Mouse (Mus musculus) embryonic facial prominence, embryonic 14.5 days (tissue): Measurements from ENCODE around the gene Chid1. TPM values are rescaled to one million over a fixed set of nuclear protein-coding genes. Genes with fewer than 3 reads are reported as not detected.

ENCODE experiments used
- ATAC-seq: fragments of 200-750 bp; cut with Nextera tagmentation; 2 replicates; pipeline ENCODE4 v1.8.0; 2017; ENCODE audit warnings: low read depth, moderate number of reproducible peaks, moderate TSS enrichment
- DNase-seq: peaks from one replicate; pipeline ENCODE4 v3.0.0-alpha.2; 2015; ENCODE audit warnings: low spot score
- H3K27ac ChIP-seq: fragments of 300-500 bp; sonication (generic); replicated peaks from 2 replicates; pipeline ENCODE4 v1.5.1; 2014; ENCODE audit warnings: low read depth, mild to moderate bottlenecking, low read length, moderate library complexity
- H3K27me3 ChIP-seq: fragments of 300-500 bp; sonication (generic); replicated peaks from 2 replicates; pipeline ENCODE4 v1.6.1; 2014; ENCODE audit warnings: low read length; ENCODE audit not compliant: control insufficient read depth, insufficient read depth
- H3K36me3 ChIP-seq: fragments of 300-500 bp; sonication (generic); 2 replicates; pipeline ENCODE4 v1.6.1; 2014; ENCODE audit warnings: low read length, mixed read lengths; ENCODE audit not compliant: control insufficient read depth, insufficient read depth
- H3K4me1 ChIP-seq: fragments of 300-500 bp; sonication (generic); 2 replicates; pipeline ENCODE4 v1.6.1; 2014; ENCODE audit warnings: antibody characterized with exemption, low read length; ENCODE audit not compliant: control insufficient read depth, insufficient read depth
- H3K4me2 ChIP-seq: fragments of 300-500 bp; sonication (generic); 2 replicates; pipeline ENCODE4 v1.6.1; 2014; ENCODE audit warnings: low read depth, mild to moderate bottlenecking, low read length, moderate library complexity, mixed read lengths
- H3K4me3 ChIP-seq: fragments of 300-500 bp; sonication (generic); 2 replicates; pipeline ENCODE4 v1.5.1; 2014; ENCODE audit warnings: low read depth, mild to moderate bottlenecking, low read length
- H3K9ac ChIP-seq: fragments of 300-500 bp; sonication (generic); 2 replicates; pipeline ENCODE4 v1.6.1; 2014; ENCODE audit warnings: low read depth, mild to moderate bottlenecking, low read length, moderate library complexity, mixed read lengths
- H3K9me3 ChIP-seq: fragments of 300-500 bp; sonication (generic); 2 replicates; pipeline ENCODE4 v1.6.1; 2016; ENCODE audit warnings: low read length; ENCODE audit not compliant: control insufficient read depth
- WGBS: fragments of 180-500 bp; shearing (Covaris S2); extraction: QIAGEN DNeasy Blood & Tissue Kit; methylation state at CpG from one replicate; pipeline ENCODE4 v1.1.7; 2014; 5-methylcytosine and 5-hydroxymethylcytosine counted together
- polyA plus RNA-seq: library from polyadenylated mRNA; unstranded; fragments of >200 nt; fragmentation: Nextera tagmentation; extraction: Ambion mirVana; gene quantifications from 2 replicates; pipeline ENCODE4 v1.2.1, GENCODE M21; 2014

Chid1 gene
- polyA plus RNA-seq, 1 experiment from 2014 or later, result 47.4 TPM

DNA sequence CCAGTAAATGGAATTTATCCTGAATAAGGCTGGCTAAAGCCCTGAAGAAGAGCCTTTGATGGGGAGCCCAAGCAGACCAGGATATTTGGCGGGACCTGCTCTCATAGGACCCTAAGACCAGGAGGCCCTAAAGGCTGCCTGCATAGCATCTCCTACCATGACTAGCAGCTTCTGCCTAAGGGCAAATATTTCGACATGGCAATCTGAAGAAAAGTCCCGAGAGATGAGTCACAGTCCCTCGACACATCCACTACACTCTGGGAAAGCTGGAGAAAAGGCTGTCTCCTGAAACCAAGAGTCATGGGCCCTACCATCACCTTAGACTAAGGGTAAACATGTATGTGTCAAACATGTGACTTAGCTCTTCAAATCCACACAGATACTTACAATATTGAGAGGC lies 15.4 kb downstream of the Chid1 start:
- ATAC-seq (no peak), DNase-seq (no peak)
- no peaks in the 10 kb centered on the region for H3K4me1 ChIP-seq
- no peak overlapping the region for H3K4me3 ChIP-seq
- no peaks in the 10 kb centered on the region for H3K9me3 ChIP-seq
- no peak overlapping the region for H3K9ac ChIP-seq
- 80% methylated on average over 4 of the region's 4 CpGs for WGBS
- H3K27ac ChIP-seq, result no peak overlapping the region
- H3K4me2 ChIP-seq, result no peak overlapping the region
- peaks cover 37% of the 10 kb centered on the region for H3K36me3 ChIP-seq
- H3K27me3 ChIP-seq, result no peaks in the 10 kb centered on the region

DNA sequence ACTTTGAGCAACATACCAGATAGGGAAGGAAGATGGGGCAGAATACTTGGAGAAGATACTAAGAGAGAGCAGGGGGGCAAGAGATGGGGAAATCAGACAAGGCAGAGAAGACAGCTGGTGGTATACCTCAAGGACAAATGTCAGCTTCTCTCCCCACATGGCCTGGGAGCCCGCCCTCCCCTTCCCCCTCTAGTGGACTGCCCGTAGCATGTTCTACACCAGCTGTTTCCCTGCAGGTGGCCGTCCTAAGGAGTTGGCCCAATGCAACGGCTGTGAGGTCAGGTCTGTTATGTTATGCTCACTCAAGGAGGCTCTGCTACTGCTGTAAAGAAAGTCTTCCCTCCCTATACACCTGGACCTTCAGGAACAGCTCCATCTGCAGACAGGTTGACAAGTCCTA lies 16.6 kb downstream of the Chid1 start:
- Histone ChIP-seq H3K9me3 (no peaks in the 10 kb centered on the region), H3K4me2 (no peak overlapping the region), H3K9ac (no peak overlapping the region), H3K4me3 (no peak overlapping the region), H3K4me1 (no peaks in the 10 kb centered on the region), H3K27me3 (no peaks in the 10 kb centered on the region), H3K27ac (no peak overlapping the region), H3K36me3 (peaks cover 27% of the 10 kb centered on the region; the same call in 1 of the 2 replicates)
- DNase-seq (no peak), ATAC-seq (no peak)
- WGBS, result 65% methylated on average over 2 of the region's 4 CpGs

DNA sequence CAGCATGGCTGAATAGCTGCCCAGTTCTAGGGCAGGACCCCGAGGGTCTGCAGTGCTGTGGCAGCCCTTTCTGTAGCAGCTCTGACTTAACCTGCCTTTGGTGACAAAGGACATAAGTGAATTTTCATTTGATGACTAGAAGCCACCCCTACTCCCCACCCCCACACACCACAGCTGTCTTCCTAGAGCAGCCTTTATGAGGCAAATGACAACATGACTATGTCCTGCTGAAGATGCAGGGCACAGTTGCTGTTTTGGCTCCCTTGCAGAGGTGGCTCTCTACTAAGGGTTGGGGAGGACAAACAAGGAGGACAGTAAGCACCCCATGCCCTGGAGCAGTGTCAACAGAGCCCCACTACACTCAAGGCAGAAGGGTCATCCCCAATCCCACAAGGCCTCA lies 19.9 kb downstream of the Chid1 start:
- WGBS, result 76% methylated on average over 1 of the region's 1 CpGs

GRCm38 (mm10) chr7:141518926-141519325 lies 20.7 kb downstream of the Chid1 start:
- Histone ChIP-seq H3K9me3 (no peaks in the 10 kb centered on the region), H3K27ac (no peak overlapping the region), H3K4me2 (no peak overlapping the region), H3K4me1 (no peaks in the 10 kb centered on the region), H3K9ac (no peak overlapping the region), H3K36me3 (peaks cover 43% of the 10 kb centered on the region), H3K27me3 (no peaks in the 10 kb centered on the region), H3K4me3 (no peak overlapping the region)
- ATAC-seq, result no peak
- DNase-seq, result no peak
- 67% methylated on average over 3 of the region's 3 CpGs for WGBS

More for the DNA sequence above, 19.9 kb downstream of the Chid1 start:
- no peak overlapping the region for H3K4me3 ChIP-seq
- ATAC-seq (no peak), DNase-seq (no peak)
- no peak overlapping the region for H3K27ac ChIP-seq
- no peak overlapping the region for H3K4me2 ChIP-seq
- H3K27me3 ChIP-seq, result no peaks in the 10 kb centered on the region
- peaks cover 37% of the 10 kb centered on the region for H3K36me3 ChIP-seq
- H3K9ac ChIP-seq, result no peak overlapping the region
- no peaks in the 10 kb centered on the region for H3K9me3 ChIP-seq
- no peaks in the 10 kb centered on the region for H3K4me1 ChIP-seq

DNA sequence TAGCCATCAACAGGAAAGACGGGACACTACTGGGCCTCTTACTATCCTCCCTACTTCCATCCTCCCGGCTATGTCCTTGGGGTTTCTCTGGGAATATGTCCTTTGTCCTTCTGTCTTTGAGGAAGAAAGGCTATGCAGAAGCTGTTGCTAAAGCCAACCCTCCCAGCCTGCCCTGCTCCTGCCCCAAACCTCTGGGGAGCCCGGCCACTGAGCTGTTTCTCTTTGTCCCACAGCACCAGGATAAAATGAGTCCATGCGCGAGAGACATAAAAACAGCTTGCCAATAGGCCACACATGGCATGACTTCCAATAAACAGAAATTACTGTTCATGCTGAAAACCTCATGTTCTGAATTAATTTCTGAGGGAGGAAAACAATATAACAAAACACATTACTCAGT lies 21.4 kb downstream of the Chid1 start:
- Histone ChIP-seq H3K27me3 (no peaks in the 10 kb centered on the region), H3K9ac (no peak overlapping the region), H3K36me3 (peaks cover 49% of the 10 kb centered on the region), H3K4me2 (no peak overlapping the region), H3K4me1 (no peaks in the 10 kb centered on the region), H3K9me3 (no peaks in the 10 kb centered on the region), H3K4me3 (no peak overlapping the region), H3K27ac (no peak overlapping the region)
- no peak for DNase-seq
- 82% methylated on average over 5 of the region's 5 CpGs for WGBS
- ATAC-seq, result no peak

DNA sequence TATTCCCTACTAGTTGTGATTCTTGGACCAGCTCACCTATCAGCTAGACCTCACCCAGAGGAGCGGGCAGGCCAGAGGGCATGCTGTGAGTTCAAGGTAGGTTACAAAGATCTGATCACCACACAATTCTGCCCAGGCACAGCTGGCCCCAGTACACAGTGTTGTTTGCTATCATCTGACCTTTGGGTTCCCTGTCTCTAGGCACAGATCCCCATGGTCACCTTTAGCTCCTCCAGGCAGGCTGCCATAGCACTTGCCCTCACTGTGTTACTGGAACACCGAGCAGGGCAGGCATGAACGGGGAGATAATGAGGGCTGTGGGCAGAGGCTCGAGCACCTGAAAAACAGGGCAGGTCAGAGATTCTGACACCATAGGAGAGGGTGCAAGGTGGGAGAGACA lies 22.0 kb downstream of the Chid1 start:
- Histone ChIP-seq H3K36me3 (peaks cover 52% of the 10 kb centered on the region), H3K4me2 (no peak overlapping the region), H3K9me3 (no peaks in the 10 kb centered on the region), H3K4me3 (no peak overlapping the region), H3K4me1 (no peaks in the 10 kb centered on the region), H3K9ac (no peak overlapping the region), H3K27ac (no peak overlapping the region), H3K27me3 (no peaks in the 10 kb centered on the region)
- WGBS, result 88% methylated on average over 4 of the region's 4 CpGs
- no peak for DNase-seq
- ATAC-seq, result no peak

- no peak for DNase-seq
- H3K4me1 ChIP-seq, result no peaks in the 10 kb centered on the region
- no peak for ATAC-seq
- no peak overlapping the region for H3K9ac ChIP-seq
- no peaks in the 10 kb centered on the region for H3K9me3 ChIP-seq
- H3K36me3 ChIP-seq, result peaks cover 32% of the 10 kb centered on the region
- H3K4me2 ChIP-seq, result no peak overlapping the region
- 66% methylated on average over 7 of the region's 8 CpGs for WGBS
- H3K4me3 ChIP-seq, result no peak overlapping the region
- H3K27ac ChIP-seq, result no peak overlapping the region
- no peaks in the 10 kb centered on the region for H3K27me3 ChIP-seq
These were observed 28.9 kb downstream of the Chid1 start for GRCm38 (mm10) chr7:141510681-141511191.

GRCm38 (mm10) chr7:141510196-141510595 lies 29.5 kb downstream of the Chid1 start:
- no peaks in the 10 kb centered on the region for H3K27me3 ChIP-seq
- no peaks in the 10 kb centered on the region for H3K9me3 ChIP-seq
- H3K36me3 ChIP-seq, result peaks cover 27% of the 10 kb centered on the region
- DNase-seq, result no peak
- H3K9ac ChIP-seq, result no peak overlapping the region
- no peak overlapping the region for H3K27ac ChIP-seq
- H3K4me3 ChIP-seq, result no peak overlapping the region
- H3K4me1 ChIP-seq, result no peaks in the 10 kb centered on the region
- H3K4me2 ChIP-seq, result no peak overlapping the region
- no peak for ATAC-seq
- 81% methylated on average over 5 of the region's 5 CpGs for WGBS

- peaks cover 11% of the 10 kb centered on the region; the same call in 1 of the 2 replicates for H3K36me3 ChIP-seq
- H3K27me3 ChIP-seq, result no peaks in the 10 kb centered on the region
- no peak overlapping the region for H3K4me2 ChIP-seq
- H3K9me3 ChIP-seq, result no peaks in the 10 kb centered on the region
- no peaks in the 10 kb centered on the region for H3K4me1 ChIP-seq
- DNase-seq (no peak), ATAC-seq (peak; percentile 37; the same call in 1 of the 2 replicates)
- no peak overlapping the region for H3K9ac ChIP-seq
- no peak overlapping the region for H3K4me3 ChIP-seq
- no peak overlapping the region for H3K27ac ChIP-seq
These were observed 31.5 kb downstream of the Chid1 start for GRCm38 (mm10) chr7:141508160-141508559.
